Mouse (Mus musculus) spleen, adult 2 months (tissue): Measurements from ENCODE around the gene Sec16a. TPM values are rescaled to one million over a fixed set of nuclear protein-coding genes. Genes with fewer than 3 reads are reported as not detected.

ENCODE experiments used
- DNase-seq, 2 experiments: peaks; one replicate each; pipeline versions ENCODE4 v3.0.0 to v3.0.0-alpha.2; 2012 to 2021; ENCODE audit warnings: low spot score in 2 of 2, low read depth in 1 of 2
- H3K27ac ChIP-seq: fragments of 200-500 bp; 2 replicates; pipeline ENCODE4 v1.5.1; 2012; ENCODE audit warnings: low read length, inconsistent platforms; ENCODE audit not compliant: insufficient read depth
- H3K27me3 ChIP-seq: fragments of 200-500 bp; 2 replicates; pipeline ENCODE4 v1.6.1; 2012; ENCODE audit warnings: mild to moderate bottlenecking, moderate library complexity, low read length, inconsistent platforms; ENCODE audit not compliant: control insufficient read depth, insufficient read depth
- H3K36me3 ChIP-seq: fragments of 200-500 bp; 2 replicates; pipeline ENCODE4 v1.6.1; 2012; ENCODE audit warnings: mild to moderate bottlenecking, low read length, inconsistent platforms; ENCODE audit not compliant: control insufficient read depth, insufficient read depth
- H3K4me1 ChIP-seq: fragments of 200-500 bp; 2 replicates; pipeline ENCODE4 v1.6.1; 2011; ENCODE audit warnings: inconsistent platforms; ENCODE audit not compliant: control insufficient read depth, insufficient read depth, insufficient read length
- H3K4me3 ChIP-seq: fragments of 200-500 bp; 2 replicates; pipeline ENCODE4 v1.5.1; 2011; ENCODE audit warnings: mild to moderate bottlenecking, inconsistent platforms; ENCODE audit not compliant: insufficient read depth, insufficient read length; ENCODE audit errors: extremely low read depth
- CTCF ChIP-seq: fragments of 200-500 bp; IDR thresholded peaks from 2 replicates; pipeline ENCODE4 v1.5.1; 2011; ENCODE audit warnings: mild to moderate bottlenecking, inconsistent platforms; ENCODE audit not compliant: insufficient read depth, insufficient read length, insufficient replicate concordance; ENCODE audit errors: extremely low read depth
- POLR2A ChIP-seq: fragments of 200-500 bp; IDR thresholded peaks from 2 replicates; pipeline ENCODE4 v1.6.1; 2011; ENCODE audit warnings: low read depth, low read length, inconsistent platforms
- WGBS: fragments of 180-500 bp; shearing (Covaris S2); methylation state at CpG from one replicate; pipeline ENCODE4 v1.1.7; 2018; 5-methylcytosine and 5-hydroxymethylcytosine counted together
- polyA plus RNA-seq: library from polyadenylated mRNA; depleted of rRNA; stranded (reverse); fragments of >200 nt; gene quantifications from 2 replicates; pipeline ENCODE4 v1.2.3, GENCODE M21; 2012; rRNA removed

Sec16a gene
- polyA plus RNA-seq, 1 experiment: 65.2 TPM

DNA sequence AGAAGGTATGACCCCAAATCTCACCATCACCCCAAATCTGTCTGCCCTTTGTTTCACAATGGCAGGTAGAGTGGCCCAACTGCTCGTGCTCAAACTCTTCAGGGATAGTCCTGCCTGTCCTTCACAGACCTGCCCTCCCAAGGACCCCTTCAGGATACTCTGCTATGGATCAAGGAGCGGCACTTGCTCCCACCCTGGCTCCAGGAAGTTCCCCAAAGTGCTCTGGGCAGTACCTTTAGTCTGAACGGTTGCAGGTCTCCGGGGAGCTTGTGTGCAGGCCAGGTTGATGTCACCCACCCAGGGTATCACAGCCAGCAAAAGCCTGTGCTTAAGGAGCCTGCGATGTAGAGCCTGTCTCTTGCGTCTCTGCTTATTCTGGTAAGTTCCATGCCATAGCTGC lies 77.1 kb downstream of the Sec16a start:
- 94% methylated on average over 6 of the region's 6 CpGs for WGBS
- DNase-seq: no peak
- peaks cover 47% of the 10 kb centered on the region for H3K36me3 ChIP-seq
- no peak overlapping the region for H3K4me3 ChIP-seq
- no peak for TF ChIP-seq CTCF
- no peak for TF ChIP-seq POLR2A
- H3K4me1 ChIP-seq: no peaks in the 10 kb centered on the region
- H3K27me3 ChIP-seq: no peaks in the 10 kb centered on the region
- H3K27ac ChIP-seq: no peak overlapping the region

DNA sequence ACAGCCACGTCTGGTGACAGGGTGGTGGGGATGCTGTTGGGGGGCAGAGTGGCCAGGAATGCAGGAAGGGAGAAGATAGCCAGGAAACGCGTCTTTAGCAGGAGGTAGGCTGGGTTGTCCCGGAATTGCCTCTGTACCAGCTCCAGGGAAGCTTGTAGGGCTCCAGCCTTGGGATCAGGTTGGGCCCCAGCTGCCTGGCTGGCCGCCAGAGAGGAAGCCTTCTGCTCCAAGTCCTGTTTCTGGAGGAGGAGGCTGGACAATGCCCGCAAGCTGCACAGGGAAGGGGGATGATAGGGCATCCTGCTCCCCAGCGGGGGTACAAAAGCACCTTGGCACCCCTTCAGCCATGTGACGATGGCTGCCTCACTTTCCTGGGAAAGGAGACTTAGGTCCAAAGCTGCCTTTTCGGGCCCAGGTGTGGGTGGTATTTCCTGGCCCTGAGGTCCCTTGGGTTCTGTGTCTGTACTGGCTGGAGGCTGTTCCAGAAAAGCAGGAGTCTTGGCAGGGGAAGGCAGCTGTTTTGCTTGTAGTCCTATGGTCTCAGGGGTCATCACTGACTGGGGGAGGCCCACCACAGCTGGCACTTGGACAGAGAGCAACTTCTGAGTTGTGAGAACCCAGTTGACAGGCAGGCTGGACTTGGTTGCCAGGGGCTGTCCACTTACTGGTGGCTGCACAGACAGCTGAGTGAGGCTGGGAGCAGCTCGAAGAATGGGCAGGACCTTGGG lies 80.1 kb downstream of the Sec16a start:
- WGBS: 82% methylated on average over 10 of the region's 10 CpGs
- DNase-seq: no peak
- Histone ChIP-seq H3K36me3 (peaks cover 35% of the 10 kb centered on the region), H3K27me3 (no peaks in the 10 kb centered on the region), H3K27ac (no peak overlapping the region), H3K4me3 (no peak overlapping the region), H3K4me1 (no peaks in the 10 kb centered on the region)
- TF ChIP-seq CTCF (no peak), POLR2A (no peak)

DNA sequence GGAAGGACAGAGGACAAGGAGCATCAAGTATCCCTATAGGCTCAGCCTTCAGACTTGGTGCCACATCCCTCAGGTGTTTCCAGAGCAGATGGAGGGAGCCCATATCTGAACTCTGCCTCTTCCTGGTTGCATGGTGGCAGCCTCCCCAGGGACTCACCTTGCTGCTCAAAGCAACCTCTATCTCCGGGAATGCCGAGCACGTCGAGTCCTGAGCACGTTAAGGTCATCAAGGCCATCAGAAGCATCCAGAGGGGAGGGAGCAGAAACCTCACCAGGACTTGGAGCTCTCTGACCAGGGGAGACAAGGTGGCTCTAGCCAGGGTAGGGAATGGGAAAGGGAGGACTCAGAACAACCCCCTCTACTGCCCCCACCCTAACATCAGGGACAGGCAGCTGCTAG lies 81.5 kb downstream of the Sec16a start:
- TF ChIP-seq CTCF (no peak), POLR2A (no peak)
- Histone ChIP-seq H3K36me3 (peaks cover 24% of the 10 kb centered on the region), H3K4me1 (no peaks in the 10 kb centered on the region), H3K27ac (no peak overlapping the region), H3K4me3 (no peak overlapping the region), H3K27me3 (no peaks in the 10 kb centered on the region)
- WGBS: 94% methylated on average over 5 of the region's 5 CpGs
- no peak for DNase-seq

DNA sequence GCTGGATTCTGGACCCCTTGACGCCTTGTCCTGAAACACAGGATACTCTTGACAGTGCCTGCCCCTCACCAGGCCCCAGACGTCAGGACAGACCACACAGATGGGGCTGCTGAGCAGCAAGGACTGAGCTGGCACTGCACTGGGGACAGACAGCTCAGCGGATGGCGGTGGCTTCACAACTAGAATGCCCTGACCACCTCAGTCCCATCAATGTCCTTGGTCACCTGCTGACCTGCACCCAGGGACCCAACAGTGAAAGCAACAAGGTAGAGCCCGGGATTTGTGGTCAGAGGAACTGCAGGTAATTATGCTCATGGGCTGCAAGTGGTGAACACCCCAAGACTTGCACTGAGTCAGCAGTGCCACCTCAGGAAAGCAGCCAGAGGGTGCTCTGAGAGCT lies 82.0 kb downstream of the Sec16a start:
- 91% methylated on average over 5 of the region's 5 CpGs for WGBS
- Histone ChIP-seq H3K36me3 (peaks cover 19% of the 10 kb centered on the region), H3K4me3 (no peak overlapping the region), H3K27me3 (no peaks in the 10 kb centered on the region), H3K4me1 (no peaks in the 10 kb centered on the region), H3K27ac (no peak overlapping the region)
- TF ChIP-seq POLR2A (no peak), CTCF (no peak)
- DNase-seq: no peak

DNA sequence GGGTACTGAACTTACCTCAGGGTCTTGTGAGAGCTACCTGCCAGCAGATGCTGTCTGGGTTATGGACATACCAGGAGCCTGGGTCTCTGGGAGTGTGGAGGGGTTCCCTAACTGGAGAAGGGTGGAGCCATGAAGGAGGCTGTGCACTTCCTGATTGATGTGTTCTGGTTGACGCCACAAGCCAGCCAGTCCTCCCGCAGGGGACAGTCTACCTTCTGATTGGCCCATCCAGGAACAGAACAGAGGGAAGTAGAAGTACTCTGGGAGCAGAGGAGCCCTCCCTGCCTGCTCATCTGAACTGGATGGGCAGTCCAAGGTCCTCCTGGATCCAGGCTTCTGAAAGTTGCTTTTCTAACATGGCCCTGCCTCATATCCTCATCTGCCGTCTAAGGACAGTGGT lies 84.2 kb downstream of the Sec16a start, which contains the start of gene Card9:
Gene Card9, minus strand, starts transcription at position 147 of the 400 bp plus-strand sequence.
- DNase-seq: no peak
- Histone ChIP-seq H3K27me3 (no peaks in the 10 kb centered on the region), H3K4me3 (peak within 1 kb of the TSS; percentile 7; the same call in 1 of the 2 replicates), H3K36me3 (peaks cover 6% of the 10 kb centered on the region; the same call in 1 of the 2 replicates), H3K4me1 (no peaks in the 10 kb centered on the region), H3K27ac (no peak within 1 kb of the TSS; the same call in 1 of the 2 replicates)
- TF ChIP-seq CTCF (no peak), POLR2A (no peak)
- WGBS: 49% methylated on average over 3 of the region's 3 CpGs

DNA sequence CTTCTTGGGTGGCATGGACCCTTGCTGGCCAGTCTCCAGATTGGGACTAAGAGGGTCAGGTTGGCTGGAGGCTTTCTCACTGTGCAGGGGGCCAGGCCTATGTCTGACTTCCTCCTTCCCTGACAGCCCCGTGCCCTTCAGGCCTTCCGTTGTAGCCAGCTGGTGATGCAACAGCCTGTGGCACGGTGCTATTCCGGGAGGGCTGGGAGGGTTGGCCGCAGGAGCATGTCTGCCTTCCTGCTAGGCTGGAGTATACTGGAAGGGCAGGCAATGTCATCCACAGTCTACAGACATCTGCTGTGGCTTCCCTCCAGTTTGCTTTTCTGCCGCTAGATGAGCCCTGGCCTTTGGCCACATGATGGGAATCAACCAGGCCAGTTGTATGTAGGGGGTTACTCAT lies 85.0 kb downstream of the Sec16a start:
- Histone ChIP-seq H3K36me3 (no peaks in the 10 kb centered on the region), H3K4me1 (no peaks in the 10 kb centered on the region), H3K27ac (no peak overlapping the region; the same call in 1 of the 2 replicates), H3K27me3 (no peaks in the 10 kb centered on the region), H3K4me3 (peak overlapping the region; percentile 7; the same call in 1 of the 2 replicates)
- 21% methylated on average over 6 of the region's 6 CpGs for WGBS
- no peak for DNase-seq
- TF ChIP-seq POLR2A (no peak), CTCF (no peak)

Other genes with a start within 250 kb of the Sec16a start
- gene Lhx3, start 236.9 kb downstream of the Sec16a start, polyA plus RNA-seq: 0.04 TPM in 1 of 2 replicates, not detected in the other
- gene Qsox2, start 207.7 kb downstream of the Sec16a start, polyA plus RNA-seq: 7.0 and 9.8 TPM in 2 replicates
- gene Ccdc187, start 150.7 kb downstream of the Sec16a start, polyA plus RNA-seq: not detected in 2 replicates
- gene Gpsm1, start 129.7 kb downstream of the Sec16a start, polyA plus RNA-seq: 17.7 and 21.1 TPM in 2 replicates
- gene Dnlz, start 93.1 kb downstream of the Sec16a start, polyA plus RNA-seq: 13.4 and 20.0 TPM in 2 replicates
- gene Card9, start 84.3 kb downstream of the Sec16a start, polyA plus RNA-seq: 11.9 and 17.7 TPM in 2 replicates
- gene Snapc4, start 64.6 kb downstream of the Sec16a start, polyA plus RNA-seq: 41.1 and 46.5 TPM in 2 replicates
- 60.1 and 70.5 TPM in 2 replicates for gene Entr1, start 55.9 kb downstream of the Sec16a start, polyA plus RNA-seq
- 17.6 and 21.2 TPM in 2 replicates for gene Pmpca, start 55.9 kb downstream of the Sec16a start, polyA plus RNA-seq
- gene Inpp5e, start 36.0 kb downstream of the Sec16a start, polyA plus RNA-seq: 22.8 and 26.1 TPM in 2 replicates
- gene Notch1, start 71.4 kb upstream of the Sec16a start, polyA plus RNA-seq: 34.6 and 39.6 TPM in 2 replicates
- gene Egfl7, start 134.8 kb upstream of the Sec16a start, polyA plus RNA-seq: 167 and 196 TPM in 2 replicates
- gene Gm20532, start 141.4 kb upstream of the Sec16a start, polyA plus RNA-seq: not detected in 2 replicates
- gene Agpat2, start 159.2 kb upstream of the Sec16a start, polyA plus RNA-seq: 22.7 and 27.7 TPM in 2 replicates
- gene Fam69b, start 183.2 kb upstream of the Sec16a start, polyA plus RNA-seq: 3.0 and 3.6 TPM in 2 replicates
- gene Lcn4, start 226.1 kb upstream of the Sec16a start, polyA plus RNA-seq: 0.90 and 1.3 TPM in 2 replicates